Mouse (Mus musculus) cerebellum, adult 9-10 months (tissue): ENCODE measurements around the gene Vash2.
"Not testable (repeated sequence)": the region's sequence is repeated elsewhere in the genome, so short reads cannot be mapped to it uniquely, and the experiment has no call there.

Experiments
- DNase-seq: peaks from one replicate; pipeline ENCODE4 v3.0.0; 2022

Vash2 gene

GRCm38 (mm10) chr1:190979100-190979563 is at the start of gene Vash2:
Gene Vash2, minus strand, starts transcription at chr1:190979296.
- peak; percentile 28 for DNase-seq

DNA sequence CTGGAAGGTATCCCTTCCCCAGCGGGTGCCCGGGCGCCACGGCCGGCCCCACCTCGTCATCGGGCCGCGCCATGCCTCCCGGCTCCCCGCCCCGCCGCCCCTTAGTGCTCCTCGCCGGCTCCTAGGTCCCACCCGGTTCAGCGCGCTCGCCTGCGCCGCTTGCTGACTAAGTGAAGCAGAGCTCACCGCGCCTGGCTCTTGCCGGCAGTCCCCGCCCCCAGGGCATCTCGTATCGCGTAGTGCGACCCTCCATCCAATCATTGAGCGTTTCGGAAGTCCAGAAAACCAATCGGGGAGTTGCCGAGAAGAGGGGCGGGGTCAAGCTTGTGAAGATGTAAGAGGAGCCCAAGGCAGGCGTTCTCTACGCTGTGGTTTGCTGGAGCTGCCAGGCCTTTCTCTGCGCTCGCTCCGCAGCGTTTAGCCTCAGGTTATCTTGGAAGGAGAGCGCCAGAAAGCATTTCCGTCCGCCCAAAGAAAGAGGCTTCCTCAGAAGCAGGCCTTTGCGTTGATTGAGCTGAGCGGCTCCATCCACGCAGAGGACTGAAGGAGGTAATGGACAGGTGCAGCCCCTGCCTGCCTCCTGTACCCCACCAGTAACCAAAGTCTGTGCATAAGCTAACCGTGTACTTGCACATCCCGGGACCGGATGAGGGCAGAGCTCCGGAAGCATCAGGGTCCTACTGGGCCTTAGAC is 47.1 kb upstream of the Vash2 start, which contains the start of gene Flvcr1:
Gene Flvcr1 (minus strand): TSS at position 138 of the 693 bp plus-strand sequence.
- peak; percentile 99 for DNase-seq

DNA sequence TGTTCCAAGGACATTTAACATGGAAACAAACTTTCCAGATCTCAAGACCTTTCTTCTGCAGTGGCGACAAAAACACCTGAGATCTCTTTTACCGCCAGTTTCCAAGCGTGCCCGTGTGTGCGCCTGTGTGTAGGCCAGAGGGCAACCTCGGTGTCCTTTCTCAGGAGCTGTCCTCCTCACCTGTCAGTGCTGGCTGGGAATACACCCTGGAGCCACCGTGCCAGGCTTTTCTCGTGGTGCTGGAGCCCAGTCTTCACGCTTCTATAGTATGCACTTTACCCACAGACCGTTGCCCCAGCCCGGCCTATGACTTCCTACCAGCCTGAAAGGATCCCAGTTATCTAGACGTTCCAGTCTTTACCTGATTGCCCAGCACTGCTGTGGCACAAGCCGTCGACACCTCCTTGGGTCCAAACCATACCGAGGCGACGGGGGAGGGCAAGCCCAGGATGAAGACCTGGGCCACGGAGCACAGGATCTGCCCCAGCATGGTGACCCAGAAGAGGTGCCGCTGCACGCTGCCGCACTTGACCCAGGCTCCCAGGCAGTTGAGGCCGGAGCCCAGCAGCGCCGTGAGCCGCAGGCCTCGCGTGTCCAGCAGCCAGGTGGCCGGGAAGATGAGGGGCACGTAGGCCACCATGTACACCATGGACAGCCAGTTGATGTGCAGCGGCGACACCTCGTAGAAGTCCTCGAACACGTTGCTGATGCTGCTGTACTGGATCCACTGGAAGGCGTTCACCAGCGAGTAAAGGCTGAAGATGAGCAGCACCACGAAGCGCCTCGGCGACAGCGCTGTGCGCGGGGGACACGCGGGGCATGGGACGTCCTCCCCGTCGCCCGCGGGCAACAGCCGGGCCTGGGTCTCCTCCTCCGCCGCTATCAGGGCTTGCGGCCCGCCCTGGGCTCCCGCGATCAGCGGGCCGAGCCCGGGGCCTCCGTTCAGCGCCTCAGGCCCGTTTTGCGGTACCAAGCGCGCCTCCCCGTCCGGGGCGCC is 46.2 kb upstream of the Vash2 start:
- peak; percentile 52 for DNase-seq

DNA sequence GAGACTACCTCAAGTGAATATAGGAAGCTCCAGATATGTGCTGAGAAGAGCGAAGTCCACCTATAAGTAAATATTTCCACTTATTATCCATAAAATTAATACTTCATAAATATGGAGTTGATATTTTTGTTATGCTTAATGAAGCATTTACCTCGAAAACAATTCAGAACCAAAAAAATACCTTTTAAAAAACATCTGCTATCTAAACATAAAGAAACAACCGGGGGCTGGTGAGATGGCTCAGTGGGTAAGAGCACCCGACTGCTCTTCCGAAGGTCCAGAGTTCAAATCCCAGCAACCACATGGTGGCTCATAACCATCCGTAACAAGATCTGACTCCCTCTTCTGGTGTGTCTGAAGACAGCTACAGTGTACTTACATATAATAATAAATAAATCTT is 44.7 kb upstream of the Vash2 start:
- DNase-seq = not testable (repeated sequence)

DNA sequence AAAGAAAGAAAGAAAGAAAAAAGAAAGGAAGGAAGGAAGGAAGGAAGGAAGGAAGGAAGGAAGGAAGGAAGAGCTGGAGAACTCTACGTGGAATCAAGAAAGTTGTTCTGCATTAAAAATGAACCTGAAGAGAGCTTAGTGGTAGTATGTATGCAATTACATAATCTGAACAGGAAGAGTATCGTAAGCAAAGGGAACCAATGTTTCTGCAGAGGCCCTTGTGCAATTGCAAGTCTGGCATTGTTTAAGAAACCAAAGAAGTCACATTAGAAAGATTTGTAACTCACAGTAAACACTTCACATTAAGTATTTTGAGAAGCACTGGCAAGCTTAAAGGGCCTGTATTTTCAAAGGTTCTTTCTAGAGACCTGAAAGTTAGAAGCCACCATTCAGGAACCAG is 44.0 kb upstream of the Vash2 start:
- DNase-seq = no peak

DNA sequence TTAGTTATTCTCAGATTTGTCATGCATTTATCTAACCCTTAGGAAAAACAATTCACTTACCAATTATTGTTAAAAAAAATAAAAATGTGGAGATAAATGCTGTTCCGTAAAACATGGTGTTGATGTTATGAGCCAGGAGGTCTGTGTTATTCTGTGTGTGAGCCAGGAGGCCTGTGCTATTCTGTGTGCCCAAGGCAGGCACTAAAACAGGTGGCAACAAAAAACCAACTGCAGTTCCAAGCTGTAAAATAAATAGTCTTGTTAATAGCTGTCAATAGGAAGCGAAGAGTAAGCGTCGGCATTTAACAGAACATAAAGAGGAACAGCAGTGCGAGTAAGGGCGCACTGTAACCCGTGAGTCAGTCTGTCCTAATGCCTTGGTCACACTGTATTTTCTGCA is 41.9 kb upstream of the Vash2 start:
- DNase-seq = no peak

DNA sequence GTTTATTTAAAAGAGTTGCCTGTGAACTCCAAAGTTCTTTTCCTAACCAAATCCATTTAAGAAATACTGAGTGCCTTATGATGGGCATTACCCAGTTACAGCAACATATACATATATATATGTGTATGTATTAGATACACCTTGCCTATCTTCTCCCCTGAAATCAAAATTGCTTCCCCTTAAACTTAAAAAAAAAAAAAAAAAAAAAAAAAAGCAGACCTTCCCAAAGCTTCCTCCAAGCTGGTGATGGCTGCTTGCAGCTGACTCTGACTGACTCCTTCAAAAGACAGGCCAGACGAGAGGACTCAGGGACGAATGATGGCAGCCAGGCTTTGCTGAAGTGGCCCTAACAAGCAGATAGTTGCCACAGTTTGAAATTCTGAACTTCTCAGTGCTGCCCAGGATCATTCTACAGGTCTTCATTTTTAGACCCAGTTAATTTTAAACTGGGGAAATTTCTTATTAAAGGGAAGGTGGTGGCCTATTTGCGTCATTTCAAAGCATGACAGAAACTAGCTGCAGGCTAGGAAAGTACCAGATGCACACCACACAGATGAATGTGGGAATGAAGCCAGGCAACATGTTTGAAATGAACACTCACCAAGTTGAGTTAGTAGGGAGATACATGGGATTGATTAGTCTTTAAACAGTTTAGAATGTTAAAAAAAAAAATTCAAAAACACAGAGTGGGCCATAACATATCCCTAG is 41.3 kb upstream of the Vash2 start:
- DNase-seq = no peak

GRCm38 (mm10) chr1:191019803-191020202 is 40.7 kb upstream of the Vash2 start:
- DNase-seq = no peak

GRCm38 (mm10) chr1:191014271-191014670 is 35.2 kb upstream of the Vash2 start:
- no peak for DNase-seq

DNA sequence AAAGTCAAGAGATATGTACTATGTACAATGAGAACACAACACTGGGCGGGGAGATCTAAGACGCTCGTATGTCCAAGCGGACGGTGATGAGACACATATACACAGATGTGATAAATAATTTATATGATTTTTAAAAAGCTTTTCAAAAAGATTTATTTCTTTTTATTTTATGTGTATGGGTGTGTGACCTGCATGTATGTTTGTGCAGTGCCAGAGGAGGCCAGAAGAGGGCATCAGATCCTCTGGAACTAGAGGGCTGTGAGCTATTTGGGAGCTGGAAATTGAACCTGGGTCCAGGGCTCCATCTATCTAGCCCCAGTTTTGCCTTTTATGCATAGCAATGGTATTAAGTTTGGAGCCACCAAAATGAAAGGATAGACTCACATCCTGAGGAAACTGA is 29.6 kb upstream of the Vash2 start:
- DNase-seq = no peak

- no peak for DNase-seq
Measured at GRCm38 (mm10) chr1:191002201-191002600, 23.1 kb upstream of the Vash2 start.

GRCm38 (mm10) chr1:191000686-191001085 is 21.6 kb upstream of the Vash2 start:
- no peak for DNase-seq

DNA sequence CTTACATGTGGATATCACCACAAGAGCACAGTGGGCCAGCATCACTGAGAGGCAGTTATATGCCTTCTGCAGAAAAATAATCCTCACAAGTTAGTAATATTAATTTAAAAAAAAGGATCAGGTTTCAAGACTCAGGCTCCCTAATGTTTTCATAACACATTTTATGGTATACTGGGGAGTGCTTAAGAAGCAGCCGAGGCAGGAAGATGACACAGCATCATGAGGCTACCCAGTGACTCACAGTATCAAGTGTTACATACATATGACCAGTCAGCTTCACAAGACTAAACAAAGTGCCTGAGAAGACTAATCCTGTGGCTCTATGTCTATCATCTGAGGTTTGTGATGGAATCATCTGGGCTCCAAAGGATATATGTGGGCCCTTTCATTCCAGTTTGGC is 18.9 kb upstream of the Vash2 start:
- no peak for DNase-seq

- no peak for DNase-seq
Measured at GRCm38 (mm10) chr1:190996346-190996877, 17.3 kb upstream of the Vash2 start.

- DNase-seq = peak; percentile 28
Measured at GRCm38 (mm10) chr1:190995548-190995947, 16.5 kb upstream of the Vash2 start.

GRCm38 (mm10) chr1:190989437-190990082 is 10.5 kb upstream of the Vash2 start:
- DNase-seq = no peak

DNA sequence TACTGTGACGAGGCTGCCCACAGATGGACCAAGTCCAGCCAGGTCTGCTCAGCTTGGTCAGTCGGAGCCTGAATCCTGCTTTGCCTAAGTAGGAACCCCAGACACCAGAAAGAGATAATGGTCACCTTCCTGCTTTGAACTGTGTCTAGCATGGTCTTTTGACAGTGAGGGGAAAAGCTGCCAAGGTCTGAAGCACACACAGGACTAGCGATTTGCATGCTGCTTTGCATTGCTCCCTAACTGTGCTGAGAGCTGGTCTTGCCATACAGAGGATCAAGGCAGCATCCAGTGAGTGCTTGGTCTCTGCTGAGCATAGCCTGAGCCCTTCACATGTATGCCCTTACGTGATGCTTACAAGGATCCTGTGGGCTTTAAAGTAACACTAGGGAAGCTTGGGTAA is 2.3 kb upstream of the Vash2 start:
- no peak for DNase-seq

DNA sequence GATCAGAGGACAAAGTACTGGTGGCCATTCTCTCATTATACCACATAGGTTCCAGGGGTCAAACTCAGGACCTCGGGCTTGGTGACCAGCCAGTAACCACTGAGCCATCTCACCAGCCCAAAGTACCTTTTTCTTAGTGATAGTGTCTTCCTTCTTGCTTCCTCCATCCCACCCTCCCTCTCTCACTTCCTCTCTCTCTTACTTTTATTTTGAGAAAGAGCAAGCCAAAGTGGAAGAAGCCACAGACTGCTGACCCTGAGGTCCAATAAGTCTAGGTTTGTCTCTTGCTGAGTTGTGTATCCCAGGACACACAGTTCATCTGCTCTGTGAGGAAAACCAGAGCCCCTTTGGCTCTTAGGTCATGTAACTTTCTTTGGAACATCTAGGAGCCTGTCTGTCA is 1.4 kb upstream of the Vash2 start:
- DNase-seq = no peak

GRCm38 (mm10) chr1:190978511-190979073 is 504 bp downstream of the Vash2 start:
- DNase-seq = no peak

DNA sequence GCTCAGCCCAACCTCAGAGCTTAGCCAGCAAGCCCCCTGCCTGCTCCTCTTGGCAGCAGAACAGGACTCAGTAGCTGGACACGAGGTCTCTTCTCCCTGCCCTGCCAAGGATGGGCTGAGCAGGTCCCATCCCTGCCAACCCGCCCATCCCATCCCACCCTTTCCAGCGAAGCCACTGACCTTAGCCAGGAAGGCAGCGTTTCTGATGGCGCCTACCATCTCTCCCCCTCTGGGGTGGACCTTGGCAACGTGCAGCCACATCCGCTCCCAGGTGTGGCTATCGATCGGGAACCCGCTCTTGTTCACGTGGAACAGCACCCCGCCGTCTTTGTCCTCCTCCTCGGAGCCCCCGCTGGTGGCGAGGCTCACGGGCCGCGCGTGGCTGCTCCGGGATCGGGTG is 1.1 kb downstream of the Vash2 start:
- no peak for DNase-seq

GRCm38 (mm10) chr1:190976887-190977573 is 2.1 kb downstream of the Vash2 start:
- no peak for DNase-seq
